Mouse (Mus musculus): ENCODE results near the gene Lrrc8b.
A peak's percentile ranks its signal among the peaks of the same experiment; 100 is the strongest.

- TF ChIP-seq CTCF (conservative IDR thresholded peaks at IDR 0.05; ENCODE audit: insufficient read depth, insufficient read length, low read depth, low read length) (peak; percentile 55), POLR2A (IDR thresholded peaks at IDR 0.05; ENCODE audit: low read depth, low read length) (no peak)
Observed at GRCm38 (mm10) chr5:105494918-105495901, 79.6 kb downstream of the Lrrc8b start.

Measured in kidney, adult 2 months (tissue).